Mouse (Mus musculus): ENCODE results near the gene Pdzd2. TPM values are rescaled to one million over a fixed set of nuclear protein-coding genes. Genes with fewer than 3 reads are reported as not detected.
A peak's percentile ranks its signal among the peaks of the same experiment; 100 is the strongest.

Pdzd2 gene
- polyA plus RNA-seq, 1 experiment: 2.4 TPM

DNA sequence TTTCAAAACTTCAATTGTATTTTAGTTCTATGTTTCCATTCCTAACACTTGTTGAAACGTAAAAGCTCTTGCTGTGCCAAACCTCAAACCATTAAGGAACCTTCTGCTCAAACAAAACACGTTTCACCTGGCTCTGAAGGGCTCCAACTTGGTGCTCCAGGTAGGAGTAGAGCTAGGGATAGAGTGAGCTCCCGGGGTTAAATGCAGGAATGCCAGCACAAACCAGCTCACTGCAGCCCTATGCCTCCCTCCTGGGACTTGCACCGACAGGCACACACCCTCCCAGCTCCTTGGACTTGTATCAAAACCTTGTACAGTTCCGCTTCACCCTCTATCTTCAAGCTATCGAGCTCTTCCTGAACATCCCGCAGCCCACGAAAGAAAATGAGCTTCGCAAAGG, 189.3 kb downstream of the Pdzd2 start:
- Histone ChIP-seq H3K27ac (ENCODE audit: insufficient read depth, low read depth, low read length) (no peak overlapping the region), H3K4me1 (ENCODE audit: control insufficient read depth, insufficient read depth, insufficient read length, low read length) (peaks cover 5% of the 10 kb centered on the region; the same call in 1 of the 2 replicates), H3K4me3 (ENCODE audit: low read depth, low read length) (no peak overlapping the region), H3K27me3 (ENCODE audit: control insufficient read depth, insufficient read depth, low read length) (peaks cover 6% of the 10 kb centered on the region; the same call in 1 of the 2 replicates), H3K36me3 (ENCODE audit: control insufficient read depth, insufficient read depth, low read length) (no peaks in the 10 kb centered on the region)
- 45% methylated on average over 9 of the region's 9 CpGs for WGBS
- TF ChIP-seq POLR2A (IDR thresholded peaks at IDR 0.05; ENCODE audit: low read depth, low read length): no peak
- no peak for TF ChIP-seq CTCF (IDR thresholded peaks at IDR 0.05; ENCODE audit: extremely low read depth, insufficient read length, insufficient replicate concordance, low read depth, low read length)

DNA sequence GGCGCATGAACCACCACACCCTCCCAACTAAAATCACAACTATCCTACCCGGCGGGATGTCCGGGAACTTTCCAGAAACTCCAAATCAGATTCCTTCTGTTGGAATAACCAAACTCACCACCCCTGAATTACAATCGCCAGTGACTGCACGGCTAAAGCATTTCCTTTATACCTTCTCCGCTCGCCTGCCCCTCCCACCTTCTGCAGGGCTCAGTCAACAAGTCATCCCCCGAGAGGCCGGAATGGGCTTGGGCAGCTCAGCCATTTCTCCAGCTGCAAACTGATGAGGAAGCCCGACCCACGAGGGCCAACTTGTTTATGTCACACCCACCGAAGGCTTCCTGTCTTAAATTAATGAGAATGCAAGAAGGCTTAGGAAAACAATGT, 189.8 kb downstream of the Pdzd2 start:
- H3K27me3 ChIP-seq (ENCODE audit: control insufficient read depth, insufficient read depth, low read length): peaks cover 6% of the 10 kb centered on the region; the same call in 1 of the 2 replicates
- whole genome bisulfite sequencing: 2% methylated on average over 13 of the region's 13 CpGs
- H3K36me3 ChIP-seq (ENCODE audit: control insufficient read depth, insufficient read depth, low read length): no peaks in the 10 kb centered on the region
- no peak for TF ChIP-seq CTCF (IDR thresholded peaks at IDR 0.05; ENCODE audit: extremely low read depth, insufficient read length, insufficient replicate concordance, low read depth, low read length)
- TF ChIP-seq POLR2A (IDR thresholded peaks at IDR 0.05; ENCODE audit: low read depth, low read length): no peak
- peaks cover 5% of the 10 kb centered on the region; the same call in 1 of the 2 replicates for H3K4me1 ChIP-seq (ENCODE audit: control insufficient read depth, insufficient read depth, insufficient read length, low read length)
- peak overlapping the region; percentile 52 for H3K4me3 ChIP-seq (ENCODE audit: low read depth, low read length)
- H3K27ac ChIP-seq (ENCODE audit: insufficient read depth, low read depth, low read length): no peak overlapping the region

DNA sequence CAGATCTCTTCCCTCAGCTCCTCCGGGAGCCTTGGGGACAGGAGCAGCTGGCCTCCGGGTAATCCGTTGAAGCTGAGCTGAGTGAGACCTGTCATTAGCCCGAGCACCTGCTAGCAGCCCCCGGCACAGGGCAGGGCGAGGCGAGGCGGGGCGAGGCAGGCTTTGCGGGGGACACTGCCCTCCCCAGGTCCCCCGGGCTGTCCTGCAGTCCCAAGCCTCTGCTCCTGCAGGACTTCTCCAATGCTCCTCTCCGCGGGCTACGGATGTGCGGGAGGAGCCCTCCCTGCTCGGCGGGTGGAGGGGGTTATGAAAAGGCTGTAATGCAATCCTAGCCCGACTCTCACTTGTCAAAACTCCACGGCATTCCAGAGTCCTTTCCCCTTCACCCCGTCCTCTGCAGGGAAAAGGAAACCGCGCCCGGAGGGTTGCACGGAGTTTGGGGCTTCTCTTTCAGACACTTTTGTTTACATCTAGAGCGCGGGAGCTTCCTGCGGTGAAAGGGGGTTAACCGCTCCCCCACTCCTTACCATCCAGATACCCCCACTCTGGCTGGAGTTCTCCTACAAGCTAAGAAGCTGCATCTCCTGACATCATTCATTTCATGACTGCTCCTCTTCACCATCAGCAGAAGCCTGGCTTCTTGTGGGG, 190.3 kb downstream of the Pdzd2 start:
- TF ChIP-seq POLR2A (IDR thresholded peaks at IDR 0.05; ENCODE audit: low read depth, low read length) (no peak), CTCF (IDR thresholded peaks at IDR 0.05; ENCODE audit: extremely low read depth, insufficient read length, insufficient replicate concordance, low read depth, low read length) (no peak)
- WGBS: under 1% methylated on average over 28 of the region's 28 CpGs
- Histone ChIP-seq H3K36me3 (ENCODE audit: control insufficient read depth, insufficient read depth, low read length) (no peaks in the 10 kb centered on the region), H3K27ac (ENCODE audit: insufficient read depth, low read depth, low read length) (no peak overlapping the region), H3K27me3 (ENCODE audit: control insufficient read depth, insufficient read depth, low read length) (peaks cover 6% of the 10 kb centered on the region; the same call in 1 of the 2 replicates), H3K4me1 (ENCODE audit: control insufficient read depth, insufficient read depth, insufficient read length, low read length) (peaks cover 5% of the 10 kb centered on the region; the same call in 1 of the 2 replicates), H3K4me3 (ENCODE audit: low read depth, low read length) (peak overlapping the region; percentile 52)

DNA sequence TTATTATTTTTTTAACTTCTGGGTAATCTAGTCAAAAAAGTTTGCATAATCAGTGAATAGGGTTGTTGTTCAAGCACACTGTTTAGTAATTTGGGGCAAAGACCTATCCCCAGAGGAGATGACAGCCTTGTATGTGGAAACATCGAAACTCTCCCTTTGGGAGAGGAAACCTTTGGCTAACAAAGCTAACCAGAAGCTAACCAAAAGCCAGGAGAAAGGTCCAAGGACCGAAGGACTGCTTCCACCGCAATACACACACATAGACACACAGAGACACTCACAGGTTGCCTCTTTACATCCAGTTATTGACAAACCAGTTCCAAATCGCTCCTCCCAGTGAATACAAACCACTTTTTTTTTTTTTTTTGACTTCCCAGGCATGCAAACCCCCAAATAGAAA, 191.0 kb downstream of the Pdzd2 start:
- Histone ChIP-seq H3K4me3 (ENCODE audit: low read depth, low read length) (peak overlapping the region; percentile 52; the same call in 1 of the 2 replicates), H3K36me3 (ENCODE audit: control insufficient read depth, insufficient read depth, low read length) (no peaks in the 10 kb centered on the region), H3K27me3 (ENCODE audit: control insufficient read depth, insufficient read depth, low read length) (peaks cover 6% of the 10 kb centered on the region; the same call in 1 of the 2 replicates), H3K27ac (ENCODE audit: insufficient read depth, low read depth, low read length) (no peak overlapping the region), H3K4me1 (ENCODE audit: control insufficient read depth, insufficient read depth, insufficient read length, low read length) (peaks cover 5% of the 10 kb centered on the region; the same call in 1 of the 2 replicates)
- 30% methylated on average over 4 of the region's 4 CpGs for WGBS
- no peak for TF ChIP-seq POLR2A (IDR thresholded peaks at IDR 0.05; ENCODE audit: low read depth, low read length)
- TF ChIP-seq CTCF (IDR thresholded peaks at IDR 0.05; ENCODE audit: extremely low read depth, insufficient read length, insufficient replicate concordance, low read depth, low read length): no peak

DNA sequence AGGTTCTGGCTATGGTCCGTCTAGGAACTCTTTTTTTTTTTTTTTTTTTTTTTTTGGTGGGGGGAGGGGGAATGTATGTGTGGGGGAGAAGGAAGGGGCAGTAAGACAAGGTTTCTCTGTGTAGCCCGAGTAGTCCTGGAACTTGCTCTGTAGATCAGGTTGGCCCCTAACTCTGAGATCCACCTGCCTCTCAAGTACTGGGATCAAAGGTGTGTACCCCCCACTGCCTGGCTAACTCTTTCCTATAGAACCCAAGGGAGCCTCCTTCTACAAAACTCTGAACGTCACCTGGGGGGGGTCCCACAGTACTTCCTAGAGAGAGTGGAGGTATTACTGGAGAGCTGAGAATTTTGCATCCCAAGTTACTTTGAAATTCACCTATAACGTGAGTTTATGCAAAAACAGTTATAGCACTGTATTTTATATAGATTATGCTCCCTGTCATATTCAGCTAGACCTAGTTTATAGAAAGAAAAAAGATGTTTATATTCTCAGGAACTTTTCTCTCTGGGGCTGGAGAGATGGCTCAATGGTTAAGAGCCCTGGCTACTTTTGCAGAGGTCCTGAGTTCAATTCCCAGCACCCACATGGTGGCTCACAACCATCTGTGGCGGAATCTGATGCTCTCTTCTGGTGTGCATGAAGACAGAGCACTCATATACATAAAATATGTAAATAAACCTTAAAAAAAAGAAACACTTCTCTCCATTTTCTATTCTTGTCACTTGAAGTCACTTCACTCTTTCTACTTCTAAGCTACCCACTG, 191.9 kb downstream of the Pdzd2 start:
- Histone ChIP-seq H3K4me1 (ENCODE audit: control insufficient read depth, insufficient read depth, insufficient read length, low read length) (peaks cover 5% of the 10 kb centered on the region; the same call in 1 of the 2 replicates), H3K27me3 (ENCODE audit: control insufficient read depth, insufficient read depth, low read length) (peaks cover 6% of the 10 kb centered on the region; the same call in 1 of the 2 replicates), H3K27ac (ENCODE audit: insufficient read depth, low read depth, low read length) (no peak overlapping the region), H3K36me3 (ENCODE audit: control insufficient read depth, insufficient read depth, low read length) (no peaks in the 10 kb centered on the region), H3K4me3 (ENCODE audit: low read depth, low read length) (no peak overlapping the region)
- TF ChIP-seq POLR2A (IDR thresholded peaks at IDR 0.05; ENCODE audit: low read depth, low read length): no peak
- no peak for TF ChIP-seq CTCF (IDR thresholded peaks at IDR 0.05; ENCODE audit: extremely low read depth, insufficient read length, insufficient replicate concordance, low read depth, low read length)
- 80% methylated on average over 5 of the region's 5 CpGs for WGBS

DNA sequence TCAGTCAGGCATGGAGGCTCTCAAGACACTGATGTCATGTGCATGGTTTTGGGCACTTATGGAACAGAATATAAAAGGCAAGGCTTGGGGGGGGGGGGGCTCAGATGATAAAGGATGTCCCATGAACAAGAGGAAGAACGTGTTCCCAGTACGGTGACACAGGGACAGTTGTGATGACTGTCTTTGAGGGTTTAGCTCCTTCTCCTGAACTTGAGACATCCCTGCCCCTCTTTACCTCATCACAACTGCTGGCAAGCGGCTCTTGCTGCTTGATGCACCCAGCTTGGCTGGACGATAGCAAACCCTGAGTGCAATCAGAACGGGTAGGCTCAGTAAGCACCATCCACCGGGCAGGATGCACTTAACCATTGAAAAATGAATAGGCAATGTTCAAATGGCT, 192.9 kb downstream of the Pdzd2 start:
- peaks cover 5% of the 10 kb centered on the region; the same call in 1 of the 2 replicates for H3K4me1 ChIP-seq (ENCODE audit: control insufficient read depth, insufficient read depth, insufficient read length, low read length)
- WGBS: 81% methylated on average over 6 of the region's 6 CpGs
- TF ChIP-seq CTCF (IDR thresholded peaks at IDR 0.05; ENCODE audit: extremely low read depth, insufficient read length, insufficient replicate concordance, low read depth, low read length) (no peak), POLR2A (IDR thresholded peaks at IDR 0.05; ENCODE audit: low read depth, low read length) (no peak)
- H3K36me3 ChIP-seq (ENCODE audit: control insufficient read depth, insufficient read depth, low read length): no peaks in the 10 kb centered on the region
- no peak overlapping the region for H3K27ac ChIP-seq (ENCODE audit: insufficient read depth, low read depth, low read length)
- peaks cover 6% of the 10 kb centered on the region; the same call in 1 of the 2 replicates for H3K27me3 ChIP-seq (ENCODE audit: control insufficient read depth, insufficient read depth, low read length)
- H3K4me3 ChIP-seq (ENCODE audit: low read depth, low read length): no peak overlapping the region

DNA sequence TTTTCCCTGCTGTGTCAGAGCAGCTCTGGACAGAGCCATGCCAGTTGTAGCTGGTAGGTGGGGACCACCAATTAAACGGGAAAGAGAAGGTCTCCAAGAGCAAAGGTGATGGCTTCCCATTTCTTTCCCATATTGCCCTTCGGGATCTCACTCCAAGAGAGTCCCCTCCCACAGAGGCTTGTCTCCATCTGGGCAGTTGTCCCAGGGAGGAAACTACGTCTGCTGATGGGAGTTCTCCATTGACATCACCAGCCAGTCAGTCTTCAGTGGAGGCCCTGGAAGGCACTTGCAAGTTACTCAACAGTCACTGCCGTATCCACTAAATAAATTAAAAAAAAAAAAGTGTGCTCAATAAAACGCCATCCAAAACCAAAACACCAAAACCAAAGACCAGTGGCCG, 194.1 kb downstream of the Pdzd2 start:
- 65% methylated on average over 6 of the region's 6 CpGs for WGBS
- Histone ChIP-seq H3K27me3 (ENCODE audit: control insufficient read depth, insufficient read depth, low read length) (peaks cover 6% of the 10 kb centered on the region; the same call in 1 of the 2 replicates), H3K36me3 (ENCODE audit: control insufficient read depth, insufficient read depth, low read length) (no peaks in the 10 kb centered on the region), H3K4me3 (ENCODE audit: low read depth, low read length) (no peak overlapping the region), H3K27ac (ENCODE audit: insufficient read depth, low read depth, low read length) (no peak overlapping the region), H3K4me1 (ENCODE audit: control insufficient read depth, insufficient read depth, insufficient read length, low read length) (peaks cover 5% of the 10 kb centered on the region; the same call in 1 of the 2 replicates)
- TF ChIP-seq CTCF (IDR thresholded peaks at IDR 0.05; ENCODE audit: extremely low read depth, insufficient read length, insufficient replicate concordance, low read depth, low read length) (no peak), POLR2A (IDR thresholded peaks at IDR 0.05; ENCODE audit: low read depth, low read length) (no peak)
